Mouse (Mus musculus): Measurements from ENCODE around the gene Car12. TPM values are rescaled to one million over a fixed set of nuclear protein-coding genes. Genes with fewer than 3 reads are reported as not detected.

Car12 gene
- total RNA-seq (2014; rRNA removed): 5.9 and 12.5 TPM in 2 replicates
- polyA plus RNA-seq (2015; fragmentation: Nextera tagmentation; extraction: Ambion mirVana): 6.6 and 7.4 TPM in 2 replicates

DNA sequence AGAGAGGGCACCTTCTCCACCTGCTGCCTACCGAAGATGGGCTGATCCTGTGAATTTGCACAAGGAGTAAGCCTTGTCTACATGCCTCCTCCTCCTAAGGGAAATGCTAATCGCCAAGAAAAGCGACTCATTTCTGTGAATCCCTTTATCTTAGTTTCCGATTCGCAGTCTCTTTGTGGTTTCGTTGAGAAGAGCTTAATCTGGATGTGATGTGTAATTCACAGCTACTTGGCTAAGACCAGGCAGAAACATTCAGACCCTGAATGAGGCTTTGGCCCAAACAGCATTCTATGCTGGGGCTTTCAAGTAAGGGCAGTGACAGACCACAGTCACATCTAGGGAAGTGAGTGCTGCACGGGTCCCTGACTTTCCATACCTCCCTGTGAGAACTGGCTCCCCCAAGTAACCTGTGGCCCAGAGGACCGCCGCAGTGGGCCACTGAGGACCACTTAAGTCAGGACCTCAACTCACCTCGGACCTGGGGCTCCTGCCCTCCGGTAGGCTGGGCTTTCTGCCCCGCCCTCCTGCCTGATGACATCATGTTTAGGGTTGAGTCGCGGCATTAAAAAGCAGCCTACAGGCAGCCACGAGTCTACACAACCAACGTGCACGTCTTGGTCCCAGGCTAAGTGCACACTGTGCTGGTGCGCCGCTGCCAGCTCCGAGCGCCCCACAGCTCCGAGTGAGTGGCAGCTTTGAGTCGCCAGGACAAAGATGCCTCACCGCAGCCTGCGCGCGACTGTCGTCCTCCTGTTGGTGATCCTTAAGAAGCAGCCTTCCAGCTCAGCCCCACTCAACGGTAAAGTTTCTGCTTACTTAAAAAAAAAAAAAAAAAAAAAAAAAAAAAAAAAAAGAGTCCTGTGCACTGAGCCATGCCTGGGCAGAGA lies at the start of gene Car12:
Gene Car12 (plus strand): TSS at position 552 of the 887 bp plus-strand sequence.
- no peak within 1 kb of the TSS for H3K27ac ChIP-seq
- no peaks in the 10 kb centered on the region for H3K9me3 ChIP-seq (ENCODE audit: low read length)
- WGBS: 16% methylated on average over 29 of the region's 29 CpGs
- H3K4me2 ChIP-seq (ENCODE audit: low read depth, low read length): peak within 1 kb of the TSS; percentile 67
- peak; percentile 13; the same call in 1 of the 2 replicates for TF ChIP-seq CTCF (IDR thresholded peaks at IDR 0.05; ENCODE audit: low read depth)
- ATAC-seq (peak; percentile 72), DNase-seq (ENCODE audit: low spot score) (peak; percentile 44)
- H3K4me3 ChIP-seq (ENCODE audit: low read length): peak within 1 kb of the TSS; percentile 31
- peaks cover 13% of the 10 kb centered on the region; the same call in 1 of the 2 replicates for H3K4me1 ChIP-seq (ENCODE audit: insufficient read depth, low read length)
- no peaks in the 10 kb centered on the region for H3K27me3 ChIP-seq (ENCODE audit: insufficient read depth, low read length)
- H3K9ac ChIP-seq (replicated peaks; ENCODE audit: low read length): 0 out of 2 replicates have a peak within 1 kb of the TSS, but pooled peaks have one; percentile 9
- no peaks in the 10 kb centered on the region for H3K36me3 ChIP-seq (ENCODE audit: insufficient read depth, low read length)

DNA sequence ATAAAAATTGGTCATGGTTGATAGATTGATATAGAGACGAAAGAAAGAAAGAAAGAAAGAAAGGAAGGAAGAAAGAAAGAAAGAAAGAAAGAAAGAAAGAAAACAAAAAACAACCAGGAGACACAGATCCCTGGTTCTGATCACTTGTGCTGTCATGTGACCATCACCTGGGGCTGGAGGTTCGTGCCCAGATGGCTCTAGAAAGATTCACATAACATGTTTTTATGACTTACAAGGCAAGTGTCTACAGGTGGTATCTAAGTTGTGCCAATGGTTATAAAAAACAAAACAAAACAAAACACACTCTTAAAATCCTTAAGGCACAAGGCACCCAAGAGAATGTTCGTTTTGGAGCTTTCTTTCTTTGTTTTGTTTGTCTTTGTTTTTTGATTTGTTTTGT lies 49.7 kb upstream of the Car12 start:
- no peak for TF ChIP-seq CTCF (IDR thresholded peaks at IDR 0.05; ENCODE audit: low read depth)
- Histone ChIP-seq H3K9ac (replicated peaks; ENCODE audit: low read length) (no peak overlapping the region), H3K4me2 (ENCODE audit: low read depth, low read length) (no peak overlapping the region), H3K27ac (no peak overlapping the region), H3K36me3 (ENCODE audit: insufficient read depth, low read length) (no peaks in the 10 kb centered on the region), H3K9me3 (ENCODE audit: low read length) (no peaks in the 10 kb centered on the region), H3K27me3 (ENCODE audit: insufficient read depth, low read length) (no peaks in the 10 kb centered on the region), H3K4me3 (ENCODE audit: low read length) (no peak overlapping the region), H3K4me1 (ENCODE audit: insufficient read depth, low read length) (0 out of 2 replicates have a peak, but pooled peaks cover 4% of the 10 kb centered on the region)
- ATAC-seq (no peak), DNase-seq (ENCODE audit: low spot score) (no peak)
- 83% methylated on average over 3 of the region's 3 CpGs for WGBS

GRCm38 (mm10) chr9:66664561-66664960 lies 48.9 kb upstream of the Car12 start:
- Histone ChIP-seq H3K4me2 (ENCODE audit: low read depth, low read length) (no peak overlapping the region), H3K9ac (replicated peaks; ENCODE audit: low read length) (no peak overlapping the region), H3K9me3 (ENCODE audit: low read length) (no peaks in the 10 kb centered on the region), H3K4me3 (ENCODE audit: low read length) (no peak overlapping the region), H3K27ac (no peak overlapping the region), H3K27me3 (ENCODE audit: insufficient read depth, low read length) (no peaks in the 10 kb centered on the region), H3K36me3 (ENCODE audit: insufficient read depth, low read length) (no peaks in the 10 kb centered on the region), H3K4me1 (ENCODE audit: insufficient read depth, low read length) (0 out of 2 replicates have a peak, but pooled peaks cover 4% of the 10 kb centered on the region)
- DNase-seq (ENCODE audit: low spot score): no peak
- TF ChIP-seq CTCF (IDR thresholded peaks at IDR 0.05; ENCODE audit: low read depth): no peak
- no peak for ATAC-seq
- WGBS: 84% methylated on average over 7 of the region's 7 CpGs

GRCm38 (mm10) chr9:66666153-66666552 lies 47.3 kb upstream of the Car12 start:
- no peaks in the 10 kb centered on the region for H3K36me3 ChIP-seq (ENCODE audit: insufficient read depth, low read length)
- H3K27me3 ChIP-seq (ENCODE audit: insufficient read depth, low read length): no peaks in the 10 kb centered on the region
- no peak overlapping the region for H3K4me3 ChIP-seq (ENCODE audit: low read length)

GRCm38 (mm10) chr9:66667046-66667445 lies 46.4 kb upstream of the Car12 start:
- DNase-seq (ENCODE audit: low spot score): no peak
- Histone ChIP-seq H3K4me1 (ENCODE audit: insufficient read depth, low read length) (0 out of 2 replicates have a peak, but pooled peaks cover 4% of the 10 kb centered on the region), H3K9ac (replicated peaks; ENCODE audit: low read length) (no peak overlapping the region)

More at GRCm38 (mm10) chr9:66666153-66666552, 47.3 kb upstream of the Car12 start:
- ATAC-seq: peak; percentile 18; the same call in 1 of the 2 replicates
- no peak overlapping the region for H3K9ac ChIP-seq (replicated peaks; ENCODE audit: low read length)
- 64% methylated on average over 3 of the region's 3 CpGs for WGBS
- H3K4me2 ChIP-seq (ENCODE audit: low read depth, low read length): no peak overlapping the region
- TF ChIP-seq CTCF (IDR thresholded peaks at IDR 0.05; ENCODE audit: low read depth): no peak
- H3K9me3 ChIP-seq (ENCODE audit: low read length): no peaks in the 10 kb centered on the region
- H3K4me1 ChIP-seq (ENCODE audit: insufficient read depth, low read length): 0 out of 2 replicates have a peak, but pooled peaks cover 4% of the 10 kb centered on the region
- no peak for DNase-seq (ENCODE audit: low spot score)
- H3K27ac ChIP-seq: no peak overlapping the region

GRCm38 (mm10) chr9:66667868-66668267 lies 45.6 kb upstream of the Car12 start:
- 82% methylated on average over 4 of the region's 4 CpGs for WGBS
- Histone ChIP-seq H3K4me1 (ENCODE audit: insufficient read depth, low read length) (0 out of 2 replicates have a peak, but pooled peaks cover 4% of the 10 kb centered on the region), H3K27ac (no peak overlapping the region), H3K9ac (replicated peaks; ENCODE audit: low read length) (no peak overlapping the region), H3K4me2 (ENCODE audit: low read depth, low read length) (no peak overlapping the region), H3K9me3 (ENCODE audit: low read length) (no peaks in the 10 kb centered on the region), H3K27me3 (ENCODE audit: insufficient read depth, low read length) (no peaks in the 10 kb centered on the region), H3K36me3 (ENCODE audit: insufficient read depth, low read length) (no peaks in the 10 kb centered on the region), H3K4me3 (ENCODE audit: low read length) (no peak overlapping the region)
- ATAC-seq (no peak), DNase-seq (ENCODE audit: low spot score) (no peak)
- TF ChIP-seq CTCF (IDR thresholded peaks at IDR 0.05; ENCODE audit: low read depth): no peak

More at GRCm38 (mm10) chr9:66667046-66667445, 46.4 kb upstream of the Car12 start:
- WGBS: 87% methylated on average over 6 of the region's 6 CpGs
- Histone ChIP-seq H3K27me3 (ENCODE audit: insufficient read depth, low read length) (no peaks in the 10 kb centered on the region), H3K4me3 (ENCODE audit: low read length) (no peak overlapping the region), H3K27ac (no peak overlapping the region), H3K36me3 (ENCODE audit: insufficient read depth, low read length) (no peaks in the 10 kb centered on the region), H3K9me3 (ENCODE audit: low read length) (no peaks in the 10 kb centered on the region), H3K4me2 (ENCODE audit: low read depth, low read length) (no peak overlapping the region)
- peak; percentile 35; the same call in 1 of the 2 replicates for ATAC-seq
- no peak for TF ChIP-seq CTCF (IDR thresholded peaks at IDR 0.05; ENCODE audit: low read depth)

Data from hindbrain, postnatal 0 days (tissue).